Mouse (Mus musculus) bone marrow, adult 2 months (tissue): ENCODE data around the gene Elk4. TPM values are rescaled to one million over a fixed set of nuclear protein-coding genes. Genes with fewer than 3 reads are reported as not detected.

Source experiments
- H3K27ac ChIP-seq: fragments of 200-500 bp; 2 replicates; pipeline ENCODE4 v1.5.1; 2012; ENCODE audit warnings: low read depth, mild to moderate bottlenecking, control low read depth, inconsistent platforms, low read length; ENCODE audit not compliant: control insufficient read depth, poor library complexity, insufficient read depth
- H3K4me1 ChIP-seq: fragments of 200-500 bp; 2 replicates; pipeline ENCODE4 v1.6.1; 2011; ENCODE audit warnings: low read length; ENCODE audit not compliant: control insufficient read depth, insufficient read depth
- H3K4me3 ChIP-seq: fragments of 200-500 bp; replicated peaks from 2 replicates; pipeline ENCODE3; 2011; ENCODE audit warnings: mild to moderate bottlenecking, low read depth, low read length, control low read depth; ENCODE audit not compliant: control insufficient read depth
- CTCF ChIP-seq: fragments of 200-500 bp; IDR thresholded peaks from 2 replicates; pipeline ENCODE4 v1.5.1; 2011; ENCODE audit warnings: low read length, control low read depth; ENCODE audit not compliant: control insufficient read depth, insufficient read depth
- POLR2A ChIP-seq: fragments of 200-500 bp; IDR thresholded peaks from 2 replicates; pipeline ENCODE4 v1.6.1; 2011; ENCODE audit warnings: low read depth, mild to moderate bottlenecking, control low read depth, low read length, borderline replicate concordance; ENCODE audit not compliant: control insufficient read depth
- WGBS: fragments of 180-500 bp; shearing (Covaris S2); methylation state at CpG from one replicate; pipeline ENCODE4 v1.1.7; 2018; 5-methylcytosine and 5-hydroxymethylcytosine counted together
- polyA plus RNA-seq: library from polyadenylated mRNA; stranded (reverse); fragments of >200 nt; gene quantifications from 2 replicates; pipeline ENCODE4 v1.2.4, GENCODE M21; 2011; ENCODE audit warnings: low replicate concordance; ENCODE audit not compliant: missing spikeins, insufficient read depth, insufficient read length

Elk4 gene
- polyA plus RNA-seq, 1 experiment: 91.1 TPM

DNA sequence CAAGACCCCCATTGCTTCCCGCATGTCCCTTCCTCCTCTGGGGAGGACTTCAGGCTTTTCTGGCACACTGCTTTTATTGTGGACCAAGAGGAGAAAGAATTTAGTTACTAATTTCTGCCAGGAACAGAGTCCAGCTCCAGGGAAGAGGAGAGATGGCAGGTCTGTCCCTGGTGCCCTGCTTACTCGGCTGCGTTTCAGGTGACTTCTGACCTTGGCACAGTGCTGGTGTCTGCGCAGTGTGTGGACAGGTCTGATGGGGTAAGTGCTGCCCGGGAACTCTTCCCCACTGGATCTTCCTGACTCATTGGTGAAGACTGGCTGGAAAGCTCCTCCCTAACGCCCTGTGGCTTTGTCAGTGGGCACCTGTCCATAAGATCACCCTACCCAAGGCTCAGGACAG lies 38.4 kb upstream of the Elk4 start:
- no peak overlapping the region for H3K4me3 ChIP-seq
- no peaks in the 10 kb centered on the region for H3K4me1 ChIP-seq
- WGBS: 82% methylated on average over 6 of the region's 6 CpGs
- no peak for TF ChIP-seq POLR2A
- TF ChIP-seq CTCF: no peak
- no peak overlapping the region for H3K27ac ChIP-seq

DNA sequence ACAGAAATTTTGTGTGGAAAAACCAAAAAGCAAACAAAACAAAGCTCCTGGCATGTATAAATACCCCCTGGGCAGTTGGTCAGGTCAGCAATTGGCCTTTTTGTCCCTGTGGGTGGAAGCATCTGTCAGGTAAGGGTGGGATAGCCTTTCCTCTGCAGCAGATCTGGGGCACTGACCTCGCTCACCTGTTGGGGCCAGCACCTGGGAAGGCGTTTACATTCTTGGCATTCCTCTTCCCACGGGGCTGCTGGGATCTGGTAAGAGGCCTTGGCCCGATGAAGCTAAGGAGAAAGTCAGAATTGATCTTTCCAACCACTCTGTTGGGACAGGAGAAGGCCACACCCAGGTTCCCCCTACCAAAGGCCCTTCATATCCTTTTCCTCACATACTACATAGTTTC lies 37.6 kb upstream of the Elk4 start:
- TF ChIP-seq POLR2A: no peak
- no peak for TF ChIP-seq CTCF
- WGBS: 82% methylated on average over 4 of the region's 4 CpGs
- H3K27ac ChIP-seq: no peak overlapping the region
- no peaks in the 10 kb centered on the region for H3K4me1 ChIP-seq
- no peak overlapping the region for H3K4me3 ChIP-seq

DNA sequence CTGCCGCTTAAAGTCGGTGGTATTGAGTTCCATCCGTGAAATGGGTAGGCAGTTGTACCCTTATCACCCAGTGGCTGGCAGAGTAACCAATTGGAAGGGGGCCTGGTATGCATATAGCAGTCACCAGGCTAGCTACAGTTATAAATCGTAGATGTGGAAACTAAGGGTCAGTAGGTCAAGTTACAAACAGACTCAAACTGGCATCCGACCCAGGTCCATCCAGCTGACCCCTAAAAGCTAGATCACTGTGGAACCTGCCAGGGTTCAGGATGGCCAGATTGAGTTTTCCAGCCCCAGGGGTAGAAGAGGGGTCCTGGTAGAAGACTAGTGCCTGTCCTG lies 37.1 kb upstream of the Elk4 start:
- Histone ChIP-seq H3K27ac (no peak overlapping the region), H3K4me3 (no peak overlapping the region), H3K4me1 (no peaks in the 10 kb centered on the region)
- TF ChIP-seq POLR2A: no peak
- no peak for TF ChIP-seq CTCF
- WGBS: 71% methylated on average over 5 of the region's 5 CpGs

DNA sequence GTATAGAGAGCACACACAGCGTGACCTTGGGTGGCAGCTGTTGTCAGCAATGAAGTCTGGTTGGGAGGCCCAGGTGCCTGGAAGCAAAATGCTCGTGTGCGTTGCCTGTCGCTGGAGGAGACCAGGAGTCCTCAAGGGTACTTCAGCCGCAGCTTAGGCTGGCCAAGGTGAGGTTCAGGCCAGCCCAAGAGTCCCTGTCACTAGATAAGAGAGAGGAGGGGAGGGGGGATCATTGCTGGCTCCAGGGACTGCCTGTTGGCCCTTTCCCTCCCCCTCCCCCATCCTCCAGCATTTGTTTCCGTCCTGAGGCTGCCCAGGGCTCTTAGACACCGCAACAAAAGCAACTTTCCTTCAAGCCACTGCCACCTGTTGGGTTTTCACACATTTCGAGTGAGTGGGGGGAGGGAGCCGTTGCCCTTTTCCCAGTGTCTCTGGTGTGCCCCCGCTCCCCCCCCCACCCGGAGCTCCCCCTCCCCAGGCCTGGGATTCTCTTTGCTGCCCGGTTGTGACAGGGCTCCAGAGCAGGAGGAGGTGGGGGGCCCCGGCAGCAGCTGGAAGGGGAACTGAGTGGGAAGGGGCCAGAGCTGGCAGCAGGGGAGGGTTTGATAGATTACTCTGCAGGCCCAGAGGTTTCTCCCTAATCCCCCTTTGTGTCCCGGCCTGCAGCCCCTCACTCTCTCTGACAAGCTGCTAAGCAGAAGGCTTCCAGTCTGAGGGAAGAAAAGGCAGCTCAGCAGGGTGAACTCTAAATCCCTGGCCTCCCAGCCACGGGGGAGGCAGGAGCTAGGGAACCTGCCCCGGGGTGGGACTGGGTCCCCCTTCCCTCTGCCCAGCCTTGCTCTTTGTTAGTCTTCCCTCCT lies 36.5 kb upstream of the Elk4 start:
- Histone ChIP-seq H3K4me3 (no peak overlapping the region), H3K4me1 (no peaks in the 10 kb centered on the region), H3K27ac (no peak overlapping the region)
- TF ChIP-seq POLR2A (no peak), CTCF (no peak)
- WGBS: 28% methylated on average over 16 of the region's 16 CpGs

DNA sequence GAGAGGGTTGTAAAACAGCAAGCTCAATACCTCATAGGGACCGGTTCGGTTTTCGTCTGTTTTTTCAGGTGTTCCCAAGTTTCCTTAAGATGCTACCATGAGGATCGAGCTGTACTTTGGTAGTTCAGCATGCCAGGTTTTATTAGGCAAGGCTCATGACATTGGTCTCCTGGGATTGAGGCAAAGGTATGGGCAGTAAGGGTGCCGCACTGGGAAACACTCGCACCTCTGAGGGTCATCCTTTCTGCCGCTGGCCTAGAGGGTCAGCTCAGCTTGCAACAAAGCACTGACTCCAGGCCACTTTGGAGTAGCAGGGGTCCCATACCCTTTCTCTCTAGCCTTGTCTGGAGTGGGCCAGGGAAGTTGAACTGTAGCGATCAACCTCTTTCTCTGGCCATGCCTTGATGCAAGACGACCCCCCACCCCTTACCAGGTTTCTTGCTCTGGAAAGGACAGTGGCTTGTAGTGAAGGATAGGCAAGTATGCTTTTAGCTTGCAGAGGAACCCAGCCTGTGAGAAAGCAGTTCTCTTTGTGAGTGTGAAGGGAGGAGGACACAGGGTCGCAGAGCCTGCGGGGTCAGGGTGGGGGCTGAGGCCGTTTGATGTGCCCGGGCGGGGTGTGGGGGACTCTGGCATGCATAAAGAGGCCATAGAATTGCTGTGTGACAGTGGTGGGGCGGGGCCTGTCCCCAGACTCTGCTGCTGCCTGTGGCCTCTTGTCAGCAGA lies 35.5 kb upstream of the Elk4 start:
- H3K27ac ChIP-seq: no peak overlapping the region
- no peak overlapping the region for H3K4me3 ChIP-seq
- H3K4me1 ChIP-seq: no peaks in the 10 kb centered on the region
- WGBS: 71% methylated on average over 15 of the region's 15 CpGs
- TF ChIP-seq CTCF: no peak
- TF ChIP-seq POLR2A: no peak

DNA sequence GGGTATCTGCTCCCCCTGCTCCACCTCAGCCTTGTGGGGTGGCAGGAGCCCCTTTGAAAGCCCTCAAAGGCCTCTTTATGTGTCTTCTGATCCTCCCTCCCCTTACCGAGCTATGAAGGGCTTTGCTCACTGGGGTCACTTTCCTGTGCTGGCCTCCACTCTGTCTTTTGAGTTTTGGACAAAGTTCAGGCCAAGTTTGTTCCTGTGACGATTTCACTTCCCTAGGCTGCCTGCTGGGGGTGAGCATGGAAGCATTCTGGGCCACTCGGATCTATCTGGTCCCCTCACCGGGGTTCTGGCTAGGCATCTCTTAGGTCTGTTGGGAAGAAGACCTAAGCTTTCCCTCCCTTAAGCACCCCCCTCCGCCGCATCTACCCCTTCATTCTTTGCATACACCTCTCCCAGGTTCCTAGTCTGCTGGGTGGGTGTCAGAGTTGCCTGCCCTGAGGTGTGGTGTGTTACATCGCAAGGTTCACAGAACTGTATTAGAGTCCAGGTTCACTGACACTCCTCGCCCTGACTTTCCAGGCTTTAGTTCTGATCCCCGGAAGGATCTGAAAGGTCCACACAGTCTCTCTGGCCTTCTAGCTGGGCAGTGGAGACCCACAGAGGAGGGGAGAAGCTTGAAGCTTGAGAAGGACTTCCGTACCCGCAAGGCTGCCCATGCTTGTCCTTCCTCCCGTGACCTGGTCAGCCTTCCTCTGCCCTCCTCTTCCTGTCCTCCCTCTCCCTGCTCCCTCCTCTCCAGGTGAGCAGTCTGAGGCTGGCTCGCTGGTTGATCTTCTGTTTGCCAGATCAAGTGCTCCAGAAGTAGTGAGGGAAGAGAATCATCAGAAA lies 34.7 kb upstream of the Elk4 start:
- no peaks in the 10 kb centered on the region for H3K4me1 ChIP-seq
- H3K27ac ChIP-seq: no peak overlapping the region
- TF ChIP-seq CTCF (no peak), POLR2A (no peak)
- 71% methylated on average over 13 of the region's 13 CpGs for WGBS
- H3K4me3 ChIP-seq: no peak overlapping the region

DNA sequence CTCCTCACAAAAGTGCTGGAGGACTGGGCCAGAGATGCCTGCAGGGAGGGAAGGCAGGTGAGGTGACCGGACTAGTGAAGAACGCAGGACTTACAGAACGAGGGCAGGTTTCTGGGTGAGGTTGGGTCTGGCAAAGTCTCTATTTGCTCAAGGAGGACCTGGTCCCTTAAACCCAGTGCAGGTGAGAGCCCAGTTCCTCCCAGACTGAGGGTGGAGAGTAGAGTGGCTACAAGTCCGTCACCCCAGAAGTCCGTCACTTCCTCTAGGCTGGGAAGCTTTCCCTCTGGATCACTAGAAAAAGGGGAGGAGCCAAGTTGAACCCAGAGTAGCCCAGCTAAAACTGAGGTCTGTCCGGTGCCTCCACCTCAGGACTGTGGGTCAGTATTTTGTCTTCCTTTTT lies 33.4 kb upstream of the Elk4 start:
- H3K4me3 ChIP-seq: no peak overlapping the region
- H3K4me1 ChIP-seq: no peaks in the 10 kb centered on the region
- H3K27ac ChIP-seq: no peak overlapping the region
- TF ChIP-seq CTCF (no peak), POLR2A (no peak)
- WGBS: 79% methylated on average over 6 of the region's 6 CpGs

DNA sequence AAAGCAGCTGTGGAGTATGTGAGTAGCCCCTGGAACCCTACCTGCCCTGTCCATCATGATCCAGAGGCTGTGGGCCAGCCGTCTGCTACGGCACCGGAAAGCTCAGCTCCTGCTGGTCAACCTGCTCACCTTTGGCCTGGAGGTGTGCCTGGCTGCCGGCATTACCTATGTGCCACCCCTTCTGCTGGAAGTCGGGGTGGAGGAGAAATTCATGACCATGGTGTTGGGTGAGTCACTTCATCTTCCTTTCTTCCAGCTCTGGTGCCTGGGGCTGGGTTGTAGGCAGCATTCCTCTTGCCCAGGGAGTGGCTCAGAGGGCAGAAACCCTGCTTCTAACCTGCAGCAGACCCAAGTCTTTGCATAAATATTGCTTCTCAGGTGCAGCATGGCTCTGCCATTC lies 30.5 kb upstream of the Elk4 start:
- no peak overlapping the region for H3K4me3 ChIP-seq
- WGBS: 90% methylated on average over 5 of the region's 5 CpGs
- no peak for TF ChIP-seq CTCF
- no peak for TF ChIP-seq POLR2A
- H3K27ac ChIP-seq: no peak overlapping the region
- H3K4me1 ChIP-seq: no peaks in the 10 kb centered on the region
